Mouse (Mus musculus) adrenal gland, adult (tissue): ENCODE data around the gene Limch1.
A peak's percentile ranks its signal among the peaks of the same experiment; 100 is the strongest.

Source experiments
- DNase-seq, 2 experiments: peaks; one replicate each; pipeline ENCODE4 v3.0.0; 2022 to 2023; ENCODE audit warnings: low spot score in 1 of 2; ENCODE audit not compliant: inconsistent age in 2 of 2

Limch1 gene

DNA sequence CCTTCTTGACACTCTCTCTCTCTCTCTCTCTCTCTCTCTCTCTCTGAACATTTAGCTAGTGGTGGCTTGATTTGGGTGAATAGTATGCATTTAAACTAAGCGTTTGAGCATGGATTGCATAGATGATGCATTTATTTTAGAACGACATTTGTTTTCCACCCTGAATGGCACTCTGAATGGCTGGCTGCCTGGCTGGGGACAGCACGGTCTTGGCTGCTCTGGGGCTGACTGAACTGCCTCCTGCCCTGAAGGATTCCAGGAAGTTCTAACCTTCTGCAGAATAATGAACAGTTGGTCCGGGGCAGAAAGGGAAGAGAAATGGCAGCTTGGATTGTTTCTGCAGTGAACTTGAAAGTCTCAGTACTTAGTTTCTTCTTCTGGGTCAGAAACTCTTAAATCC is 266.4 kb downstream of the Limch1 start:
- DNase-seq = no peak

DNA sequence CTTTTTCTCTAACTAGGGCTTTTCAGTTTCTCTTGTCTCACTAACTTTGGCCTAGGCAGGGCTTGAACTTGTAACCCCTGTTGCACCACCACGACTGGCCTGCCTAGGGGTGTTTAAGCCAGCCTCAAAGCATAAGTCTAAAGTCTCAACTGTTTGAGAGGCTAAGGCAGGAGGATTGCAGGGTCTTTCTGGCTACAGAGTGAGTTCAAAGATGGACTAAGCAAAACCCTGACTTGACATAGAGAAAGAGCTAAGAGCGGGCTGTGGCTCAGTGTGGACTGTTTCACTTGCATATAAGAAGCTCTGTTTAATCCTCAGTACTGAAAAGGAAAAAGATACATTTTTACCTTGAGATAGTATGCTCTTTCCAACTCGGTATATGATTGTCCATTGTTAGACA is 268.3 kb downstream of the Limch1 start:
- no peak for DNase-seq

DNA sequence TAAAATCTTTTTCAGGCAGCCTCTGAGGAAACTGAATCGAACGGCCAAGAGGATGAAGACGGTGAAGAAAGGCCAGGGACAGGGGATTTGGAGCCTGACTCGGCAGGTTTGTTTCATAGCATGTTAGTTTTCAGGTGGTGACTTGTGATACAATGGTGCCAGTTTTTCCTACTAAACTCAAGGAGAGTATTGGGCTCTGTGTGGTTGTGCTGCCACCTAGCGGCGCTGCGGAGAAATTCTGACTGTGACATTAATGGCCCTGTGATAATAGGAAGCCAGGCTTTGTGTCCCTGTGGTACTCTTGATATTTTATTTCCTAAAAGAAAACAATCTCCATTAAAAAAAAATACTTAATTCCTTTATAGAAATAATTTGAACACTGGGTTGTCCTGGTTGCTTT is 270.8 kb downstream of the Limch1 start:
- DNase-seq = peak; percentile 76 to 93

DNA sequence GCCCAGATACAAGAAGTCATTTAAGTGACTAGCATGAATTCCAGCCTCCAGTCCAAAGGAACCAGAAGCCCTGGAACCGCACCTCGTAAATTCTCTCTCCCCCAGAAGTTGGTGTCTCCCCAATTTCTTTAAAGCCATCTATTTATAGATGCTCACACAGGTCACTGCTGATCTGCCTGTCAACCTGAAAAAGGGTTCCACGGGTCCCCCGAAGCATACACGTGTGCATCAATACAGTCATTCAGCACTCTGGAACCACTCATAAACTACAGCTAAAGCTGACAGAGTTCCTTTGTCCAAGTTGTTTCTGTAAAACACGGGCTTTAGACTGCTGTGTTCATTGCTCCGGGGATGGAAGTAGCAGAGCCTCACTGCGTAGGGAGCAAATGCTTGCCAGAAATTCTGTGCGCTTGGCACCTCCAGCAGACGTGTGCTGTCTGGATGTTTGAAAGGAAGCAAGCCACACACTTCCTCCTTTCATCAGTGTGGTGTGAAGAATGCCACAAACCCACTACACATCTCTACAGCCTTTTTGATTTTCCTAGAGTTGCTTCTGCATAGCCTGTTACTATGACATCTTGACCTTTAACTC is 278.9 kb downstream of the Limch1 start:
- DNase-seq = no peak

DNA sequence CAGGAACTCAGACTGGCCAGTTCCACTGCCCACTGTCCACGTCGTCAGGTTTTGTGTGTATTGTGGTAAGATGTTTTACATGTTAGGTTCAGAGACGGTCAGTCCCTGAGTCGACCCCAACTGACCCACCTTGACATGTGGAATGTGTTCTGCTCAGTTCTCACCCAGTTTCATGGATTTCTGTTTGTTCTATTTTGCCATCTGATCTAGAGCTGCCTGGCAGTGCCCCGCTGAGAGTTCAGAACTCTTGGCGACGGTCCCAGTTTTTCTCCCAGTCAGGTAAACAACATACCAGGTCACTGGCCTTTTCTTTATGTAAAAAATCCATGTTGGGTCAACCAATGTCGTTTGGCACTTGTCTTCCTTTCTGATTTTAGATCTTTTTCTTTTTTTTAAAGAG is 279.5 kb downstream of the Limch1 start:
- DNase-seq = no peak

DNA sequence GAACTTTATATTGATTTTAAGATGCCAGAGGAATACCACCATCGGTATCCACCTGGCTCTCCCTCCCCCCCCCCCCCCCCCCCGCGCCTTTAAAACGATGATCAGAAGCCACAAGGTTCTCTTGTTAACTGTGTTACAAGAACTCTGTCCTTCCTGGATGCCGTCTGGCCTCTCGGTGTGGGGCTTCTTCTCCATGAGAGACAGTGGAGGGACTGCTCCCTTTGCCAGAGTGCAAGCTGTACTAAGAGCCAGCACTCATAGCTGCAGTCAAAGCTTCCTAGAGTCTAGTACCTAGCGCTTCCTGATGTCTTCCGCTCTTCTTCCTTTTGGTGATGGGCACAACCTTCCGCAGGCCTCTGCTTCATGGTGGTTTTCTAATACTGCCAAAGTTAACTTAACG is 280.0 kb downstream of the Limch1 start:
- DNase-seq = no peak

DNA sequence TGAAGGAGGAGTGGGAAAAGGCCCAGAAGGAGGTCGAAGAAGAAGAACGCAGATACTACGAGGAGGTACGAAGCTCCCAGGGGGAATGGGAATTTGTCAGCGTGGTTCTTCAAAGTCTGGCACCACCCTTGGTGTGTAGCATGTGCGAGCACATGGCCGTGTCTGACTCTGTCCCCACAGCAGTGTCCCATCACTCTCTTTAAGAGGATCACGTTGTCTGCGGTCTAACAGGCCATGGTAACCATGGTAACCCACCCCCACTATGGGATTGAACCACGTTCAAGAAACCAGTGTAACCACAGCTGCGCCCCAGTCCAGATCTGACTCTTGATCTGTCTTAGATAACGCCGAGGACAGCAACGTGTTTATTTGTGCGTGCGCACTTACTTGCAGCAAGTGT is 283.2 kb downstream of the Limch1 start:
- no peak for DNase-seq

DNA sequence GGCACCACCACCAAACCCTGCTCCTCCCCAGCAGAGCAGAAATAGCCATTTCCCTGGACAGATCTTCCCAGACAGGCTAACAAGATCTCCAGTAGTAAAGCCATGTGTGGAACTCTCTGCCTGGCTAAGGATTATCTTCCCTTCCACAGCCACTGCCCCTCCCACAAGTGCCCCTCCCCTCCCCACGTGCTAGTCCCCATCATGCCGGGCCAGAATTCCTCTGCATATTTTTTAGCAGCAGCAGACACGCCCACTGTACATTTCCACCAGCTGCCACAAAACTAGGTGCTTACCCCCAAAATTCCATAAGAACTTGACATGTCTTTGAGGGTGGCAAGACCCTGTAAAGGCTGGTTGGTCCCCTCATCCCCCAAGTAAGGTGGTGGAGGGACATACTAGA is 284.3 kb downstream of the Limch1 start:
- no peak for DNase-seq

DNA sequence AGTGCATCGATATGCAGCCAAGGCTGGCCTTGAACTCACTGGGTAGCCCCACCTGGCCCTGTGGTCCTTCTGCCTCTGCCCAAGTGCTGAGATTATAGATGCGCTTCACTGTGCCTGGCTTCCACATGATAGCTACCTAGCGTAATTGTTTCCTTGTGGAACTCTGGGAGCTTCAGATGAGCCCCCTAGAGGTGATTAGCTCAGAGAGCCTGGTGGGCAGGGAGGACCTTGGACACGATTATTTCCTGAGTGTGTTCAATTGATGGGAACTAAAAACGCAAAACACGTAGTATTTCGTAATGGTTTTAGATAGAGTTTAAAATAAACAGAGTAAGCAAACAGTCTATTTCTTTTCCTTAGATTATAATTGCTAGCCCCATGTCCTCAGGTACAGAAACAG is 287.0 kb downstream of the Limch1 start:
- no peak for DNase-seq

DNA sequence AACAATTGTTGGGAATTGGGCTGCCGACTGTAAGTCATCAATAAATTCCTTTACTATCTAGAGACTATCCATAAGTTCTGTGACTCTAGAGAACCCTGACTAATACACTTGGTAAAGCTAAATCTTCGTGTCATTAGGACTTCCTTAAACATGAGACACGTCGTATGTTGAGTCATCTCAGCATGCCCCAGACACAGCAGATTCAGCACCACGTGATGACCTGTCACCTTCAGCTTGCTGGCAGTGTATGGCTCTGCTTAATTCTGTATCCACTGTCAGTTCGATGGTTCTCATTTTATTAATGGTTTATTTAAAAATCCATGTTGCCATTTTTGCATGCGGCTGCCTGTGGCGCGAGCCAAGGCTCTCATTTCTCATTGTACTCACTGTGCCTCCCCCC is 298.3 kb downstream of the Limch1 start:
- DNase-seq = no peak

DNA sequence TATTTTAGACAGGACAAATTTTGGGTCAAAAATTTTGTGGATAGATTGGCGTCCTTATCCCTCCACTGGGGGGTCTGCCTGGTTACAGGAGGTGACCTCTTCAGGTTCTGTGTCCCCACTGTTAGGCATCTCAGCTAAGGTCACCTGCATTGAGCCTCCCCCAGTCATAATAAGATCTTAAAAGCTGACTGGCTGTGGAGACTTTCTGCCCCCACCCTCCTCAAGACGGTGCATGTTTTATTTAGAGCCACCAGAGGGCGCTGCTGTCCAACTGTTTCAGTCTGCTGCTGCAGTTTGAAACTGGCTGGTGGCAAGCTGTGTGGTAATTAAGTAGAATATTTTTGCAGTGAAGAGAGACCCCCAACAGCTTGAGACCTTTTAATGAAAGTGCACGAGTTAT is 302.4 kb downstream of the Limch1 start:
- DNase-seq = peak; percentile 19 to 64

DNA sequence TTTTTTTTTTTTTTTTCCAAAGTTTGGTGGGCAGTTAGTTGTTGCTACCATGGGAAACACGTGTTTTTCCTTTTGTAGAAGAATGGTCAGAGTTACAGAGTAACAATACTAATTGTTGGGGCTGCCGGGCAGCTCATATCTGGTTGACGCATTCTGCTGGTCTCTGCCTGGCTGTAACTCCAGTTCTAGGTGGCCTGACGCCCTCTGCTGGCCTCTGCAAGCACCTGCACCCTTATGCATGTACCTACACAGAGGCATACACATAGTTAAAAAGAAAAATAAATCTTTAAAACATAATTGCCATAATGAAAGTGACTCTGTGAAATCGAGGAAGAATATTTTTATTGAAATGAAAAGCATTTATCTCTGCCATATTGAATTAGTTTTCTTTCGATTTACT is 312.2 kb downstream of the Limch1 start:
- no peak for DNase-seq

DNA sequence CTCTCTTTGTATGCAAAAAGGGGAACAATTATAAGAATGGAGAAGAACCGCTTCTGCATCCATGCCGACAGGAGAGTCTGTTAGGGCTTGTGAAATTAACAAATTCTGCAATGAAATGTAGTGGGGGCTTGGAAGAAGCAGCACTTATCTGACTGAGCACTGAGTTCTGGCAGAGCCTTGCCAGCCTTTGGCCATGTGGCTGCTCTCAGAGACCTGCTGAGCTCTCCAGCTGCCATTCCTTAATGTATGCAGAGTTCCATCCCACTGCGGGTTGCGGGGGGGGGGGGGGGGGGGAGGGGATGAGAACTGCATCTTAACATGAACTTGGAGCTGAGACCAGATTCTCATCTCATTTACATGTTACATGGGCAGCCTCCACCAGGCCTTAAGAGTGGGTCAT is 314.9 kb downstream of the Limch1 start:
- DNase-seq = no peak

DNA sequence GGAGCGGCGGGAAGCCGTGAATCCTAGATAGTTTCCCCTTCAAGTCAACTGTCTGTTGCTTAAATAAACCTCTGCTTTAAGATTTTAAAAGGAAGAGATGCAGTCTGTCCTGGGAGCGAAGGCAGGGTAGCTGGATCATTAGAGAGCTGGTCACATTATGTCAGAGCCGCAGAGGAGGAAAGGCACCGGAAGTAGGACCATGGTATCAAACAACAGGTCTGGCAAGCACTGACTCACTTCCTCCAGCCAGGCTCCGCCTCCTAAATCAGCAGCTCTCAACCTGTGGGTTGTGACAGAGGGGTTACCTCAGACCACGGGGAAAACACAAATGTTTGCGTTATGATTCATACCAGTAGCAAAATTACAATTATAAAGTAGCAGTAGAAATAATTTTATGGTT is 318.0 kb downstream of the Limch1 start:
- no peak for DNase-seq

DNA sequence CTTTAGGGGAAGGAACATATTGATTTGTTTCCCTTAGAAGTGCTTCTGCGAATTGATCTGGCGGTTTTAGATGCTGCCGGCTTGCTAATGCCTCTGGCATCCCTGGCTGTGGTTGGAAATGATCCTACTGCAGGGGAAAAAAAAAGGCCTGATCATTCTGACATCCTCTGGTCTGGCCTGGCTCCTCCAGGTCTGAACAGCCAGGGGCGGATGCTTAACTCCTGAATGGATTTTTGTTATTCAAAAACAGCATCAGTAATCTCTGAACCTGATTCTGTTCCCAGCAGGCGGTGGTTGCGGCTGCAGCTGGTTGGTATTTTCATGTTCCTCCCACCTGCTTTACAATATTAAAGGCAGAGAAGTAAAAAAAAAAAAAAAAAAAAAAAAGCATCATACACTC is 337.5 kb downstream of the Limch1 start:
- no peak for DNase-seq

DNA sequence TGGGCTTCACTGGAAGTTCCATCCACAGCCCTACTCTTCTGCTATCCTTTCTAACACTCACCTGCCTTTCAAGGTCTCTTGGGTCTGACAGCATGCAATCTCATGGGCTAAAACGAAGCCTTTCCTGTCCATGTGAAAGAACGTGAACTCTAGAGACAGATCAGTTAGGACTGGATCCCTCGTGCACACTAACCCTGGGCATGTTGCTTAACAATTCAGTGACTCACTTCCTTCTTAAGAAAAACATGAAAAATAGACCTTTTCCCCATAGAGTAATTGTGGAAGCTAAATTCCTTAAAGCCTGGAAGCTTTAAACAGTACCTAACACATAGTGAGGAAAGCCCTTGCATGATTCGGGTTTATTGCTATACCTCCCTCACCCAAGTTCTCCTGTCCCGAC is 345.2 kb downstream of the Limch1 start:
- DNase-seq = peak in 1 of 2 experiments; percentile 30

DNA sequence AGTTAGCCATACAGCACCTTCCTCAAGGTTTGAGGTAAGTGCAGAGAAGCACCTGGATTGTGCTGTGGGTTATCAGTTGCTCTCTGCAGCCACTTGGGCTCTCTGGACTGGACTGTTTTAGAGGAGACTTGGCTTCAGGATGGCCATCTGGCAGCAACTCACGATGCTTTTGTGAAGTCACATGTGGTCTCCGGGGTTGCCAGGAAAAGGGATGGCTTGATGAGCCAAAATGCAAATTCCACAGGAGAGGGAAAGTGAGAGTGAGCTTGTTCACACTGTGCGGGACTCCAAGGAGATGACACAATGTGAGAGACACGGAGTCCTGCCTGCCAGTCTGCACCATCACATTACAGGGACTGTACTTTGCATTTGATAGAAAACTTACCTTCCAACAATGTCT is 346.1 kb downstream of the Limch1 start:
- no peak for DNase-seq

DNA sequence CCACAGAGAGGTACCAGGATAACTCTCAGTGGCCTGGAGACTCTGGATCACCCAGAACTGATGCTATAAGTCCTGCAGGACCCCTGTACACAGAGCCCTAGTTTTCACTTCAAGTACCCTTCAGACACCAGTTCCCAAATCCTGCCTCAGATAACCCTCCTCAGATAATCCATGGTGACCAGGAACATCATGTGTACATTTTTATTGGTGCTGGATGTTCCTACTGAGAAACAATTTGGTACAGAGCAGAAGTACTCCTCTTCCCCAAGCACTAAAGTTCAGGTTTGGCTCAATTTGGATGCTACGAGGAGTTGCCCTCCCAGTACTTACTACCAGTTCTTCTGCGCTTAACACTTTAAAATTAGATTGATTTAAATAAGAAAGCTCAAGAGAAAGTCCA is 348.4 kb downstream of the Limch1 start:
- DNase-seq = no peak

DNA sequence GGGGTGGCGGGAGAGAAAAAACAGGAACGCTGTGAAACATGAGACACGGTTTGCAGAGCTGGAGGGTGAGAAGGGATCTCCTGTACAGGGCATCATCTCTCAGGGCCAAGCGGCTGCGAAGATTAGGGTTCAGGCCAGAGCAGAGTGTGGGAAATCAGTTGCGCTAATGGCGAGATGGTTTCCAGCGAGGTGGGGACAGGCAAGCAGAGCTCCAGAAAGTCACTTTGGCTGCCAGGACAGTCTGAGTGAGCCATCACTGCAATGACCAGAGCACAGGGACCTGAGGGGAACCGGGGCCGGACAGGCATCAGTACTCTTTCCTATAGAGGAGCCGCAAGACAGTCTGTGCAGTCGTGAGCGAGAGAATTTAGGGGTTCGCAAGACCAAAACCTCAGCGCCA is 349.5 kb downstream of the Limch1 start:
- no peak for DNase-seq

DNA sequence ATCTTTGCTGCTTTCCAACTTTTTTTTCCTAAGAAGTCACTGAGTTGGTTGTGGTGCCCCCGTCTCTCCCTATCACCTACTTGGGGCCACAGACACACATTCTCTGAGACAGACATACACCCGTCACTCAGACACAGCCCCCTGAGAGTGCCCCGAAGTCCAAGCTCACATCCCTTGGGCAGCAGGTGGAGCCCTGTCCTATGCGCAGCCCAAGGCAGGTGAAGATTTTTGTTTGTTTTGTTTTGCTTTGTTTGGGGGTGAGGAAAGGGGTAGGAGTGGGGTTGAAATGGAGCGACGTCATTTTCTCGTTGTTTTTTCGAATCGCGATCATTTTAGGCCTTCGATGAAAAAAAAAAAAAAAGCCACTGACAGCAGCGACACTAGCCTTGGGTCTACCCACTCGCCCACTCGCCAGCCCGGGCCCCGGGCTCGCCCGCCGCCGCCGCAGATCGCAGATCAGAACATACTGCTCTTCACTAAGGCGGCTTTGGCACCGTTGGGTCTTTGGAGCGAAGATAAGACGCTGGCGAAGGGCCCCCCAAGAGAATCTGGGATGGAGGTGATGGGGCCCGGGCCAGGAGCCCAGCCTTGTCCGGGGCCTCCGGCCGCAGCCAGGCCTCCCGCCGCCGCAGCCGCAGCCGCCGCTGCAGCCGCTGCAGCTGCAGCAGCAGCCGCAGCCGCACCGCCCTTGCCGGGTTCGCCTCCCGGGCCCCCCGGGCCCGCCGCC is 350.2 kb downstream of the Limch1 start:
- peak in 1 of 2 experiments; percentile 56 for DNase-seq

DNA sequence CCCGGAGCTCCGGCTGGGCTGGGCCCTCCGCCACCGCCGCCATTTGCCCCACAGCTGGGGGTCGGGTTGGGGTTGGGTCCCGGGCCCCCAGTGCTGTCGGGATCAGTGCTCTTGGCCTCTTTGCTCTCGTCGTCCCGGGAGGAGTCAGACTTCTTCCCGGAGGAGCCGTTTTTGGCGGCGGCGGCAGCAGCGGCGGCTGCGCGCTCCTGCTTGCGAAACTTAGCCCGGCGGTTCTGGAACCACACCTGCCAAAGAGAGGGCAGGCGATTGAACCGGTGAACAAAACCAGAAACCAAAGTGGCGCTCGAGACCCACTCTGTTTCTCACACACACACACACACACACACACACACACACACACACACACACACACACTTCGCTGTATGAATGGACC is 350.7 kb downstream of the Limch1 start:
- DNase-seq = peak in 1 of 2 experiments; percentile 65

DNA sequence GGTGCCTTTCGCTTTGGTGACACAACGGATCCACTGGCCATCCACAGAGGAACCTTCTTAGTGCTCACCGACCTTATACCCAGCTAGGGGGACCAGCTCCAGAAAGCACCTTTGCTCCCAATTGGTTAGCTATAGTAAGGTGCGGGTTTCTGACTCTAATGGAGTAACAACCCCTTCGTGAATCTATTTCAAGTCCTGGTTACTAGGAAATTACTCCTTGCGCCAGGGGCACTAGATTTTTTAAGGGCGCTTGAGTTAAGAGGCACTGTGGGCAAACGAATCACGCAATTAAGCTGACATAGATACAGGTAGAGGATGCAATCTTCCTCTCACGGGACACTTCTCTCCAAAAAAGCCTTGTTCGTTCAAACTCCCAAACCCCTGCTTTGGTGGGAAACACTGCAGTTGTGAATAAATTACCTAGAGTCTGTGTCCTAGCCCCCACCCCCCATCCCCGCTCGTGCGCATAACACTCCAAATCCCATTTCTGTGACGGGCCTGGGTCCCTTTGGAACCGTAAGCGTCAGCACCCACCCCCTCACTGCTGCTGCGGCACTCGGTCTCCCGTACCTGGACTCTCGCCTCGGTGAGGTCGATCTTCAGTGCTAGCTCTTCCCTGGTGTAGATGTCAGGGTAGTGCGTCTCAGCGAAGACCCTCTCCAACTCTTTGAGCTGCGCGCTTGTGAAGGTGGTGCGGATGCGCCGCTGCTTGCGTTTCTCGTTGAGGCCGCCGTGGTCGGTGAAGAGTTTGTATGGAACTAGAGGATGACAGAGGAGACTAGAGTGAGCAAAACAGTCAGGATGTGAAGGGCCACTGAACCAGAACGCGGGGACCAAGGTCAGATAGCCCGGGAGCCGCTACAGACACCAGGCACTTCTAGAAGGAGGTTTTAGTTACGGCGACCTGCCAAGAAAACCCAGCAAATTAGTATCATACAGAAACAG is 351.8 kb downstream of the Limch1 start:
- DNase-seq = peak in 1 of 2 experiments; percentile 63
